Mouse (Mus musculus) myocyte (in vitro differentiated cells): Measurements from ENCODE around the gene Abca6.

Experiments
- CEBPB ChIP-seq: IDR thresholded peaks from 2 replicates; pipeline ENCODE4 v1.6.1; 2011; ENCODE audit warnings: mild to moderate bottlenecking, moderate library complexity; ENCODE audit not compliant: poor library complexity, insufficient read depth, severe bottlenecking
- E2F4 ChIP-seq: IDR thresholded peaks from one replicate; pipeline ENCODE4 v1.6.1; 2011; ENCODE audit warnings: mild to moderate bottlenecking, control low read depth, moderate library complexity; ENCODE audit not compliant: insufficient read depth
- MAX ChIP-seq: IDR thresholded peaks from one replicate; pipeline ENCODE4 v1.6.1; 2011; ENCODE audit warnings: low read depth, mild to moderate bottlenecking, control low read depth
- MYOD1 ChIP-seq, 3 experiments: IDR thresholded peaks; one replicate each; pipeline ENCODE4 v1.6.1; 2011; ENCODE audit warnings: control low read depth in 2 of 3, low read depth in 2 of 3, mild to moderate bottlenecking in 2 of 3, moderate library complexity in 1 of 3; ENCODE audit not compliant: insufficient read length in 2 of 3, control insufficient read depth in 1 of 3
- MYOG ChIP-seq, 3 experiments: IDR thresholded peaks; one replicate each; pipeline ENCODE4 v1.6.1; 2011; ENCODE audit warnings: control low read depth in 2 of 3, low read depth in 2 of 3, mild to moderate bottlenecking in 2 of 3; ENCODE audit not compliant: insufficient read length in 2 of 3, control insufficient read depth in 1 of 3, insufficient read depth in 1 of 3
- POLR2A ChIP-seq: IDR thresholded peaks from one replicate; pipeline ENCODE4 v1.6.1; 2011; ENCODE audit warnings: low read depth, mild to moderate bottlenecking, control low read depth, moderate library complexity; ENCODE audit not compliant: insufficient read length
- POLR2AphosphoS2 ChIP-seq: IDR thresholded peaks from one replicate; pipeline ENCODE4 v1.6.1; 2011; ENCODE audit warnings: low read depth, control low read depth; ENCODE audit not compliant: insufficient read length
- REST ChIP-seq: IDR thresholded peaks from one replicate; pipeline ENCODE4 v1.6.1; 2011; ENCODE audit warnings: mild to moderate bottlenecking, control low read depth, moderate library complexity; ENCODE audit not compliant: insufficient read depth, insufficient read length
- SRF ChIP-seq: IDR thresholded peaks from one replicate; pipeline ENCODE4 v1.6.1; 2011; ENCODE audit warnings: low read depth; ENCODE audit not compliant: control insufficient read depth, insufficient read length
- TCF12 ChIP-seq: IDR thresholded peaks from one replicate; pipeline ENCODE4 v1.6.1; 2011; ENCODE audit warnings: mild to moderate bottlenecking, control low read depth; ENCODE audit not compliant: poor library complexity, insufficient read depth, severe bottlenecking
- TCF3 ChIP-seq: IDR thresholded peaks from one replicate; pipeline ENCODE4 v1.6.1; 2011; ENCODE audit warnings: low read depth, control low read depth; ENCODE audit not compliant: insufficient read length
- USF1 ChIP-seq: IDR thresholded peaks from one replicate; pipeline ENCODE4 v1.6.1; 2011; ENCODE audit warnings: low read depth, mild to moderate bottlenecking, control low read depth, moderate library complexity

DNA sequence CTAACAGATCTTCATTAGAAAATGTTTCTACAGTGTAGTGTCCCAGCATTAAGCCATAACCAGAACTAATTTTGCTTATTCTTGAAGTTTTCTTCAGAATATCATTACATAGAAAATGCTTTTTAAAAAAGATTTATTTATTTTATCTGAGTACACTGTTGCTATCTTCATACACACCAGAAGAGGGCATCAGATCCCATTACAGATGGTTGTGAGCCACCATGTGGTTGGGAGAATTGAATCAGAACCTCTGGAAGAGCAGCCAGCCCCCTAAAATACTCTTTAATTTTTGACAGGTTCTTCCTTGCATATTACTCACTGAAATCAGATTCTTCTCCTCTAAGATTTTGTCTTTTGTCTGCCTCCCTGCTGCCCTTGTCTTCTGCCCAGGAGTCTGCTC lies 18.6 kb downstream of the Abca6 start:
- TF ChIP-seq TCF3, result no peak
- no peak for TF ChIP-seq E2F4
- TF ChIP-seq POLR2AphosphoS2, result no peak
- TF ChIP-seq MYOD1 (IDR thresholded peaks at IDR 0.05; ENCODE audit: control insufficient read depth in 1 of 3, insufficient read length in 2 of 3, low read depth in 2 of 3), result no peak
- no peak for TF ChIP-seq MAX
- TF ChIP-seq TCF12, result no peak
- TF ChIP-seq POLR2A, result no peak
- TF ChIP-seq USF1, result no peak
- no peak for TF ChIP-seq MYOG (IDR thresholded peaks at IDR 0.05; ENCODE audit: control insufficient read depth in 1 of 3, insufficient read depth in 1 of 3, insufficient read length in 2 of 3, low read depth in 2 of 3)
- TF ChIP-seq CEBPB, result no peak
- TF ChIP-seq SRF, result no peak
- no peak for TF ChIP-seq REST
